Mouse (Mus musculus) limb, embryonic 14.5 days (tissue): Measurements from ENCODE around the gene Sema5a. TPM values are rescaled to one million over a fixed set of nuclear protein-coding genes. Genes with fewer than 3 reads are reported as not detected.

Experiments used
- ATAC-seq: fragments of 200-750 bp; cut with Nextera tagmentation; 2 replicates; pipeline ENCODE4 v1.8.0; 2017; ENCODE audit warnings: low read depth, moderate number of reproducible peaks, moderate TSS enrichment; ENCODE audit not compliant: low FRiP score
- DNase-seq: peaks from one replicate; pipeline ENCODE4 v3.0.0-alpha.2; 2015; ENCODE audit warnings: low spot score
- H3K27ac ChIP-seq: fragments of 300-500 bp; sonication (generic); replicated peaks from 2 replicates; pipeline ENCODE4 v1.5.1; 2014; ENCODE audit warnings: low read depth, mild to moderate bottlenecking, low read length, moderate library complexity, mixed read lengths
- H3K27me3 ChIP-seq: fragments of 300-500 bp; sonication (generic); 2 replicates; pipeline ENCODE4 v1.6.1; 2014; ENCODE audit warnings: low read length, mixed read lengths; ENCODE audit not compliant: control insufficient read depth, insufficient read depth
- H3K36me3 ChIP-seq: fragments of 300-500 bp; sonication (generic); 2 replicates; pipeline ENCODE4 v1.6.1; 2014; ENCODE audit warnings: mild to moderate bottlenecking, low read length, moderate library complexity, mixed read lengths; ENCODE audit not compliant: control insufficient read depth, insufficient read depth
- H3K4me1 ChIP-seq: fragments of 300-500 bp; sonication (generic); 2 replicates; pipeline ENCODE4 v1.6.1; 2014; ENCODE audit warnings: antibody characterized with exemption, low read length, mixed read lengths; ENCODE audit not compliant: control insufficient read depth, insufficient read depth
- H3K4me2 ChIP-seq: fragments of 300-500 bp; sonication (generic); replicated peaks from 2 replicates; pipeline ENCODE4 v1.6.1; 2014; ENCODE audit warnings: low read depth, mild to moderate bottlenecking, low read length, moderate library complexity; ENCODE audit not compliant: severe bottlenecking
- H3K4me3 ChIP-seq: fragments of 300-500 bp; sonication (generic); replicated peaks from 2 replicates; pipeline ENCODE4 v1.5.1; 2014; ENCODE audit warnings: low read length
- H3K9ac ChIP-seq: fragments of 300-500 bp; sonication (generic); 2 replicates; pipeline ENCODE4 v1.6.1; 2014; ENCODE audit warnings: mild to moderate bottlenecking, low read depth, low read length, moderate library complexity; ENCODE audit not compliant: severe bottlenecking
- H3K9me3 ChIP-seq: fragments of 300-500 bp; sonication (generic); 2 replicates; pipeline ENCODE4 v1.6.1; 2016; ENCODE audit warnings: low read length; ENCODE audit not compliant: control insufficient read depth
- POLR2A ChIP-seq: fragments of 200-500 bp; IDR thresholded peaks from 2 replicates; pipeline ENCODE4 v1.8.0; 2012; ENCODE audit warnings: inconsistent platforms, mild to moderate bottlenecking, moderate library complexity, borderline replicate concordance; ENCODE audit not compliant: insufficient read depth, insufficient read length; ENCODE audit errors: extremely low read depth
- WGBS: fragments of 180-500 bp; shearing (Covaris S2); extraction: QIAGEN DNeasy Blood & Tissue Kit; methylation state at CpG from one replicate; pipeline ENCODE4 v1.1.7; 2014; 5-methylcytosine and 5-hydroxymethylcytosine counted together
- polyA plus RNA-seq, 2 experiments: library from polyadenylated mRNA; depleted of rRNA in 1 of 2; stranded (reverse) in 1 of 2; unstranded in 1 of 2; fragments of >200 nt; fragmentation: Nextera tagmentation in 1 of 2; extraction: Ambion mirVana in 1 of 2; gene quantifications; 2 replicates each; pipeline versions ENCODE4 v1.2.1 to v1.2.3; 2012 to 2014

Sema5a gene
- polyA plus RNA-seq, 2 experiments = 33.0 to 36.6 TPM

GRCm38 (mm10) chr15:32306557-32307243, 62.1 kb downstream of the Sema5a start:
- Histone ChIP-seq H3K4me2 (no peak overlapping the region), H3K27ac (no peak overlapping the region), H3K9me3 (no peaks in the 10 kb centered on the region), H3K4me1 (peaks cover 7% of the 10 kb centered on the region), H3K36me3 (no peaks in the 10 kb centered on the region), H3K27me3 (no peaks in the 10 kb centered on the region), H3K9ac (no peak overlapping the region), H3K4me3 (no peak overlapping the region)
- DNase-seq (no peak), ATAC-seq (no peak)
- no peak for TF ChIP-seq POLR2A
- WGBS = 70% methylated on average over 6 of the region's 6 CpGs

DNA sequence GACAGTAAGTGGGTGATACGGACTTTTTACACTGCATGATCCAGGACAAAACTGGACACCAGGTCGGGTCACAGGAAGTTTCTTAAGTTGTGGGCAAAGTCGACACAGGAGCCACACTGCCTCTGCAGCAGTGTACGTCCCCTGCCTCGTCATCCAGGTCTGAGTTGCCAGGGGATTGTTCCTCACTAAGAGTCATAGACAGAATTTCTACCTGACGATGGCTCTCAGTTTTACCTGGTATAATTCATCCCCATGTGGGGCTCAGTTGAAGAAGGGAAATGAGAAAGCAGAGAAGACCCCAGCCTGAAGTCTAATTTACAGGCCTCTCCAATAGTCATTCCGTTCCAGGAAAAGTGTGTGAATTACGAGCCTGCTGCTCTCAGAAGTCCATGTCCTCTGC, 66.2 kb downstream of the Sema5a start:
- H3K27me3 ChIP-seq = no peaks in the 10 kb centered on the region
- no peak overlapping the region for H3K27ac ChIP-seq
- 40% methylated on average over 8 of the region's 8 CpGs for WGBS
- H3K9me3 ChIP-seq = no peaks in the 10 kb centered on the region
- H3K36me3 ChIP-seq = no peaks in the 10 kb centered on the region
- no peak for TF ChIP-seq POLR2A
- H3K4me3 ChIP-seq = no peak overlapping the region
- no peak overlapping the region for H3K4me2 ChIP-seq
- H3K4me1 ChIP-seq = peaks cover 10% of the 10 kb centered on the region
- no peak for ATAC-seq
- DNase-seq = no peak
- no peak overlapping the region for H3K9ac ChIP-seq

DNA sequence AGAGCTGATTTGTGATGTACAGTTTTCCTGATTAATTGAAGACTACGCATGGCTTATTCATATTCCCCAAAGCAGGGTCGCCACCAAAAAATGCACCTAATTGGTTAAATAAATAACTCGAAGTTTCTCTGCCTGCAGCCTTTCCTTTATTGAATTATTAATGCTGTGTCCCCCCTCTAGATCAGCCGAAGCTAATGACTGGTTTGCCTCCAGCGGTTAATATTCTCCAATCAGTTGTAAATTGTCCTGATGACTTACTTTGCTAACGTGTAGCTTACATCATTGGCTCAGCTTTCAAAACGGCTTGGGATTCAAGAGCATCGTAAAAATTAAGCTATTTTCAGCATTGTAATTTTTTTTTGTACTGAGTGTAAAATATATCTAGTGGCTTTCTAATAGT, 66.7 kb downstream of the Sema5a start:
- WGBS = 29% methylated on average over 8 of the region's 8 CpGs
- Histone ChIP-seq H3K27ac (no peak overlapping the region), H3K4me2 (no peak overlapping the region), H3K4me1 (peaks cover 10% of the 10 kb centered on the region), H3K36me3 (no peaks in the 10 kb centered on the region), H3K4me3 (no peak overlapping the region), H3K9ac (no peak overlapping the region), H3K9me3 (no peaks in the 10 kb centered on the region), H3K27me3 (no peaks in the 10 kb centered on the region)
- ATAC-seq (no peak), DNase-seq (no peak)
- TF ChIP-seq POLR2A = no peak

DNA sequence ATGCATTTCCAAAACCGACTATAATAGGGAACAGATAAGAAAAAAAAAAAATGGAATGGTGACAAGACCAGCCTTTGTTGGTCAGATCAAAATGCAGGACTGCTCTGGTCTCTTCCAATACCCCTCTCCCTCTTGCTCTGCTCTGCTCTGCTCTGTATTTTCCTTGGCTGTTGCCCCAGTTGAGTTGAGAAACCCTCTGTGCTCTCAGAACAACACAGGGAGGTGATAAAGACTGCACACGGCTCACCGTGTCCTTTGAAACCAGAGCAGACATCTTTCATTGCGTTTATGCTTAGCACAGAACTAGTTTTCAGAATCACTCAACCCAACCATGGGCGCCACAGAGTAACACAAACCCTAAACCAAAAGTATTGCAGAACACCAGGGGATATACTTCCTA, 72.5 kb downstream of the Sema5a start:
- Histone ChIP-seq H3K4me2 (no peak overlapping the region), H3K27me3 (no peaks in the 10 kb centered on the region), H3K9me3 (no peaks in the 10 kb centered on the region), H3K4me3 (no peak overlapping the region), H3K9ac (no peak overlapping the region), H3K36me3 (no peaks in the 10 kb centered on the region), H3K27ac (no peak overlapping the region), H3K4me1 (no peaks in the 10 kb centered on the region)
- WGBS = 77% methylated on average over 5 of the region's 5 CpGs
- no peak for ATAC-seq
- no peak for DNase-seq
- TF ChIP-seq POLR2A = no peak

DNA sequence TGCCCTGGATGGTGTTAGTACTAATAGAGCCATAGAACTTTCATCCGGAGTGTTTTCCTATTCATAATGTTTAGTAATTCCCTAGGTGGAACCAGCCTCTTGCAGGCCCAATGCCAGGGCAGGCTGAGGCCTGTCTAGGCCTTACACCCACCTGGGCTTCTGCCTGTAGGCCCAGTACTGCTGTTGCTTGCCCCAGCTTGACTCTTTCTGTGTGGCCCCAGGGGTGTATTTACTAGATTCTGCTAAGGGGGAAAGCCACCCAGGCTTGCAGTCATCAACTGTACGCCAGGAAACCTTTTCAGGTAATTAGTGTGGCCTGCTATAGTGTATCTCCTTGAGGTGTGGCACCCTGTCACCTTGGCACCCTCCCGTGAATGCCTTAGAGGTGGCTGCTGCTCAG, 76.1 kb downstream of the Sema5a start:
- no peak for DNase-seq
- Histone ChIP-seq H3K9ac (no peak overlapping the region), H3K4me2 (no peak overlapping the region), H3K4me1 (0 out of 2 replicates have a peak, but pooled peaks cover 3% of the 10 kb centered on the region), H3K36me3 (no peaks in the 10 kb centered on the region), H3K9me3 (no peaks in the 10 kb centered on the region), H3K27ac (no peak overlapping the region), H3K4me3 (no peak overlapping the region), H3K27me3 (no peaks in the 10 kb centered on the region)
- TF ChIP-seq POLR2A = no peak
- 66% methylated on average over 3 of the region's 3 CpGs for whole genome bisulfite sequencing
- ATAC-seq = no peak
